Mouse (Mus musculus) embryonic stem cell, embryonic (primary cell): ENCODE measurements at regions not wholly inside any gene's neighbourhood (a gene's known extent, or its start where the extent isn't known, plus 50 kb on each side); places are given as distances from the start of the nearest gene placed in this dataset.

Experiments used
- CTCF ChIA-PET, 4 experiments: fragments of 300-600 bp in 2 of 4; fragments of 350-600 bp in 2 of 4; sonication (Branson Sonifier 250); formaldehyde crosslinking; loops; one replicate each; lab custom pipeline; 2022; ENCODE audit warnings: inconsistent platforms in 2 of 4; lab: Charles Lee
- POLR2A ChIA-PET, 4 experiments: fragments of 300-600 bp in 2 of 4; fragments of 350-600 bp in 2 of 4; sonication (Branson Sonifier 250); formaldehyde crosslinking; loops; one replicate each; lab custom pipeline; 2022; ENCODE audit warnings: antibody characterized with exemption in 4 of 4, inconsistent platforms in 1 of 4; lab: Charles Lee

DNA sequence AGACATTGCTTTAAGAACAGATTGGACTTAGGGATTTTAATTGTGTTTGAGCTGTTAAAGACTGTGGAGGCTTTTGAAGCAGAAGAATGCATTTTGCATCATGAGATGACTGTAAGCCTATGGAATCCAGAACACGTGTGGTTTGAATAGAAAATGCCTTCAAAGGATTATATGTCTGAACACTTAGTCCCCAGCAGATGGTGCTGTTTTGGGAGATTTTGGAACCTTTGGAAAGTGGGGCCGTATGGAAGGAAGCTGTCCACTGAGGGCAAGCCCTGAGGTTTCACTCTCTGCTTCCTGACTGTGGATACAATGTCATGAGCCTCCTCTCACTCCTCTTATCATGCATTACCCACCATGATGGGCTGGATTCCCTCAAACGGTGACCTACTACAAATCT lies 168.4 kb upstream of the Irx4 start:
- POLR2A ChIA-PET: interaction anchor here in 1 of 4 experiments (1.0 kb wide), 1 partner anchor 14 kb away, joined by 3 read pairs; no protein-coding TSS in a partner anchor
- CTCF ChIA-PET: interaction anchor here (0.5 to 2.5 kb wide), 8 partner anchors 11 to 219 kb away, joined by 3 to 11 read pairs (median 4); no protein-coding TSS in a partner anchor

DNA sequence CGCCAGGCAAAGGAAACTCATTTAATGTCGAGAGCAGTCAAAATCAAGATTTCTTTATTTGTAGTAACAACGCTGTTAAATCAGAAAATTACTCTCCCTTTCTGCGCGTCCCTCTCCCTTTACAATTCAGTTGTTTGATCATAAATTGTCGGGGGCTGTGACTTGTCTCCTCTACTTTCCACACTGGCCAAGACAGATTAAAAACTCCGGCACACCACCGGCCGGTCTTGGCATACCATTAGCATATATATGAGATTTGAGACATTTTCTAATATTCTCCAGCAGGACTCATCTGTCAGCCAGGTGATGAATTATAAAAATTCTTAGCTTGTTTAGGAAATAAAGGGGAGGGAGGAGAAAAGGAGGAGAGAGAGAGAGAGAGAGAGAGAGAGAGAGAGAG lies 162.8 kb upstream of the Irx4 start:
- ChIA-PET POLR2A (interaction anchor here in 1 of 4 experiments (0.6 kb wide), 1 partner anchor 209 kb away, joined by 3 read pairs; no protein-coding TSS in a partner anchor), CTCF (no interaction called here)

DNA sequence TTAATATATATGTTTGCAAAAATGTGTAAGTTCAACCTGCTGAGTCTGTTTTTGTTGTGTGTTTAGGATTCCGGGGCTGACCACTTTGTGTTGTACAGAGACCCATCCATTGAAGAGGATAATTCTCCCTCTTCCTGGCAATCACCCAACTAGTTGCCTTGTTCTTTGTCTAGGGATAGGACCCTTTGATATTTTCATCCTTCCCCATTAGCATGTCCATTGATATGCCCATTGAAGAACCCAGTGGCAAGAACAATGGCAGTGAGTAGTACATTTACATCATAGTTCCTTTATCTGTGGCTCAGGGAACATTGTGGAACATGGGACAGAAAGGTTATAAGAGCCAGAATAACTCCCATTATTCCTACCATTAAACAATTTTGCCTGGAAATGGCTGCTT lies 160.9 kb upstream of the Irx4 start:
- CTCF ChIA-PET: no interaction called here
- POLR2A ChIA-PET: no interaction called here

DNA sequence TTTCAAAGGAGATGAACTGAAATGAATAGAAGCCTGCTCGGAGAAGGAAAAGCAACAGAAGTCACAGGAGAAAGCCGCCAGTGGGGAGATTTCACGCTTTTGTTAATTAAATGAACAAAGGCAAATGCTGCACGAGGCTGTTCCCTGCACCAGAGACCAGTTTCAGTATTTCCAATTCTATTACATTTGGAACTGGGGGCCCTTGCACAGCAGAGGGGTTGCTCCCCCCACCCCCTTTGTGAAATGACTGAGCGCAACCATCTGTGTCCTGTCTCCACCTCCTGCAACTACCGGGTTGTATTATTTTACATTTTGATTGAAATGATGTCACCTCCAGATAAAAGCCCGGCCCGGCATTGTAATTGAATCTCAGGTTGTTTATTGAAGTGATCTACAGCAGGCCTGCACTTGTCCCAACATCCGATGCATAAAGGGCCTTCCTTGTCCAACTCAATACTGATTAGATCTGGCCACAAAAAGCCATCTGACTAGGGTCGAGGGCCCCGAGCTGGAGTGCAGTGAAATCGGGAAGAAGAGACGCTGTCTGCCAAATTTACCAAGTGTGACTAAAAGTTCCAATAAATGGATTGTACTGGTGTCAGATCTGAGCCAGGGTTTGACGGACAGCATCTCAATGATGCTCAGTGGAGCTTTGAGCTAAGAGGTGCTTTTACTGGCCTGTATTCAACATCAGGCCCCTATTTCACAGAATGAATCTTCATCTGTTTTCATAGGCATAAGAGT lies 152.9 kb upstream of the Irx4 start:
- POLR2A ChIA-PET: interaction anchor here in 1 of 4 experiments (0.5 kb wide), 1 partner anchor 808 kb away, joined by 3 read pairs; no protein-coding TSS in a partner anchor
- CTCF ChIA-PET: no interaction called here

DNA sequence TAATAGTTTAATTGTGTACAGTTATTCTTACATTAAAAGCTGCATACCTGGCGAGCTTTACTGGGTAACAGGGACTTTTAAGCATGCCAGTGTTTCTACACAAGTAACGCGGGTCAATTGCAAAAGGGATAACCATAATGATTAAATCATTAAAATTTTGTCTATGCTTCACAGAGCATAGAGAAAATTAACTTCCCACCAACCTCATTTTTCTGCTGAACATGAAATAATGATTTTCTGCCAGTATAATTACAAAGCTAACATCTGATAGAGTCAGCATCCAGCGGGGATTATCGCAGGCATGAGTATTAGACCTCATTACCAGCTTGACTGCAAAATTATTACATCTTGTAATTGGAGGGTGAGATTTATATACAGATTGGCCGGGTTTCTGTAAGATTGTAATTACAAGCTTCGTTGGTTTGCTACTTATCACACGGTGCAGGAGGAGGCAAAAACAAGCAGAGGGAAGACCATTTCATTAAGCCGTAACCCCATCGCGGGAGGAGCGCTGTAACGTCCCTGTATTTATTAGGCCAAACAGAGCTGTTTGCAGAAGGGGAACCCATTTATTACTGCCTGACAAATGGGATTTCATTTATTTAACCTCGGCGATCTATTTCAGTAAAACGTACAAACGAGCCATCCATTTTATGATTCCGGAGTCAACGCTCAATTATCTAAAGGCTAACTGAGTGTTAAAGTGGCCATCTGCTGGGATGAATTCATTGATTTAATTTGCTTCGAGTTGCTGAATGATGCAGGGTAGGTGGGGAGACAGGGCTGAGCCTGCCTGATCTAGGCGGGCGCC lies 143.3 kb upstream of the Irx4 start:
- ChIA-PET POLR2A (no interaction called here), CTCF (interaction anchor here in 1 of 4 experiments (0.6 kb wide), 1 partner anchor 385 kb away, joined by 3 read pairs; no protein-coding TSS in a partner anchor)

DNA sequence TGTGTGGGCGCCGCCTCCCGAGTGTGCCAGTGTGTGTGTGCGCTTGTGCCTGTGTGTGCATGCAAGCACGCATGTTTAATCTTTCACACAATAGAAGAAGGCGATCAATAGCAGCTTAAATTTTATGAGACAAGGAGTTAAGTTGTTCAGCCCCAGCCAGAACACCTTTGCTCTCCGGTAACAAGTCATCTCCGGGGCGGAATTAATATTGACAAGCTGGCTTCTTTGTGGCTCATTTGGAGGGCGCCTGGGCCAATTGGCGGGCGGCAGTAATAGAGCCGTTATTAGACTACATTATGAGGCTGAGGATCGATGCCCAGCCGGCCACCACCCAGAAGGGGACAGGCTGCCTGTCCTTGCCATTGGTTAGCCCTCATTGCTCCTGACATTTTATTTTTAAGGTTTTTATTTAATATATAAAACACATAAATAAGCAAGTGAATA lies 142.6 kb upstream of the Irx4 start:
- ChIA-PET POLR2A (no interaction called here), CTCF (interaction anchor here in 2 of 4 experiments (0.6 to 1.2 kb wide), 4 partner anchors 42 to 385 kb away, joined by 3 to 6 read pairs (median 3); no protein-coding TSS in a partner anchor)

DNA sequence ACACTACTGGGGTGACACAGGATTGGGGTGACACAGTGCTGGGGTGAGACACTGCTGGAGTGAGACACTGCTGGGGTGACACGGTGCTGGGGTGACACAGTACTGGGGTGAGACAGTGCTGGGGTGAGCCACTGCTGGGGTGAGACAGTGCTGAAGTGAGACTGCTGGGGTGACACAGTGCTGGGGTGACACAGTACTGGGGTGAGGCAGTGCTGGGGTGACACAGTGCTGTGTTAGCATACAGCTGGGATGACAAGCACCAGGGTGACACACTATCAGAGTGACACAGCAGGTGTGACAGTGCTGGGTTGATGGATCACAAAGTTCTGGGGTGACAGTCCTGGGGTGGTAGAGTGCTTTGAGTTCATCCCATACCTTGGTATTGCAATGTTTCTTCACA lies 137.3 kb upstream of the Irx4 start:
- POLR2A ChIA-PET: no interaction called here
- CTCF ChIA-PET: no interaction called here

DNA sequence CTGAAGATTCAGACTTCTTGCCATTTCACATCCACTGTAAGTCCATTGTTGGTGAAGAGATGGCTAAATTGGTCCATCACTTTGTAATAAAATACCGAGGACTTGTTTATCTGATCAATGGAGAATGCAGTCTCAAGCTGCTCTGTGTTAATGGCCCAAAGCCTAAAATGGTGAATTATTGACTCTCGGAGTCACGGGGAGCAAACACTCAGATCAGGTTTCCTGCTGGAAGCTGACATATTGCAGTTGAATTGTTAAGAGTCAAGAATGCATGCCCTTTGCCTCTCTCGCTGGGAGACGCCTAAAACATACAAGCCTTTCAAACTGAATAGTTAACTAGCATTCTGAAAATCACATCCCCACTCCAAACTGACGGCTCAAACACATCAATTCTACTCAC lies 129.0 kb upstream of the Irx4 start:
- POLR2A ChIA-PET: no interaction called here
- CTCF ChIA-PET: interaction anchor here in 2 of 4 experiments (1.1 to 1.7 kb wide), 2 partner anchors 28 to 29 kb away, joined by 3 to 5 read pairs; no protein-coding TSS in a partner anchor

DNA sequence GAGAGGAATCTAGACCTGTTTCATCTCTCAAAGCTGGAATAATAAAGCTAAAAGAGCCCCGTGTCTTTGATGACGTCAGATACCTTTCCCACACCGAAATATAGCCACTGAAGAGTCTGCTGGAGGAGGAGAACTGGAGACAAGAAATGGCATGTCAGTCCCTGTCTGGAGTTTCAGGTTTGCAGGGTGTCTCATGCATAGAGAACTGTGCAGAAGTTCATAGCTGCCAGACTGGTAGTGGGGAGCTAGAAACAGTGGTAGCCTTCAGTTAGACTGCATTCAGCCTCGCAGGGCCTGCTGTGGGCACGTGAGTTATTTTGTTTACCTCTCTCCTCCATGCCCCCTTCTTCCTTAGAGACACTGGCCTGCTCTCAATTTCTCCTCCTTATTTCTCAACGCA lies 127.5 kb upstream of the Irx4 start:
- POLR2A ChIA-PET: interaction anchor here in 1 of 4 experiments (0.6 kb wide), 1 partner anchor 26 kb away, joined by 3 read pairs; no protein-coding TSS in a partner anchor
- CTCF ChIA-PET: interaction anchor here in 1 of 4 experiments (1.1 kb wide), 1 partner anchor 27 kb away, joined by 4 read pairs; no protein-coding TSS in a partner anchor

DNA sequence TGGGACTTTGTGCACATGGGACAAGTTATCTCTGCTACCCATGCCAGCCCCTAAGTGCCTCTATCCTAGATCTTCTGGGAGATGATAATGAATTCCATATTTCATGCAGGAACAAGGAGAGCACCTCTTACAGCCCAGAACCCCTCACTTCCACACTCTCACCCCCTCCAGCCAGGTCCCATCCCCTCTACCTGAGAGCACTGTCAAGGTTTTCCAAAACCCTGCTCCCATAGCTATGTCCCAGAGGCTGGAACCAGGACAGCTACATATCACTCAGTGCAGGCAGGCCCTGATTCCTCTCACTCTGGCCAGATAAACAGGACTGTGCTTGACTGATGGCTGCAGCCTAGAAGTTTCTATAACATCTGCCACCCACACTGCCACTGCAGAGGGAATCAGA lies 125.3 kb upstream of the Irx4 start:
- POLR2A ChIA-PET: no interaction called here
- CTCF ChIA-PET: no interaction called here

DNA sequence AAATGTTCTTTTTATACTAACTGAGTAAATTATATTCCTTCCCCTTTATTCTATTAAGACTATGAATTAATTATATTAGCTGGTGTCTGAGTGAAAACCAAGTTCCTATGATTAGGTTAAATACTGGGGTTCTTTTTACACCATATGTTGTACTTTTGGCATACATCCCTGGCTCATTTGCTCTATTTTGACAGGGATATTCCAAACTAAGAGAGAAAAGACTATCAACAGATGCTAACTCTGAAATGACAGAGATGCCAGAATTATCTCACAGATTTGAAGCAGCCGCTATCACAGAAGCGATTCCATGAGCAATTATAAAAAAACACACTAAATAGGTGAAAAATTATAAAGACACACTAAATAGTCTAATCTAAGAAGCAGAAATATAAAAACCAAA lies 119.0 kb upstream of the Irx4 start:
- ChIA-PET POLR2A (no interaction called here), CTCF (no interaction called here)

DNA sequence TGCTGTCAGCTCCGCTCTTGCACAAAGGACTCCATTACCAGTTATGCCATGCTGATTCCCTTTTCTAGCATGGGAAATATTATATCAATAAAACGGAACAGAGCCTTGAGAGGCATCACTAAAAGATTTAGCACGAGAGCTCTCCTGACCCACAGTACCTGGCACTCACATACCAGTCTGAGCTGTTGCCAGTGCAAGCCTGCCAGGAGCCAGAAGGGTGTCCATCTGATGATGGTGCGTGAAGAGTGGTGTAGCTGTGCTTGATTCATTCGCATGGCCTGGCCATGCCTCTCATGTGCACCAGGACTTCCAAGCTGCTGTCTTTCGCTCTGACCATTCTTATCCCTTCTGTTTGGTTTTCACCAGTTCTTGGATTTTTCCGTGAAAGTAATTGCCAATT lies 102.3 kb upstream of the Irx4 start:
- ChIA-PET POLR2A (no interaction called here), CTCF (interaction anchor here in 1 of 4 experiments (0.6 to 0.9 kb wide), 2 partner anchors 14 to 130 kb away, joined by 3 to 4 read pairs; no protein-coding TSS in a partner anchor)

DNA sequence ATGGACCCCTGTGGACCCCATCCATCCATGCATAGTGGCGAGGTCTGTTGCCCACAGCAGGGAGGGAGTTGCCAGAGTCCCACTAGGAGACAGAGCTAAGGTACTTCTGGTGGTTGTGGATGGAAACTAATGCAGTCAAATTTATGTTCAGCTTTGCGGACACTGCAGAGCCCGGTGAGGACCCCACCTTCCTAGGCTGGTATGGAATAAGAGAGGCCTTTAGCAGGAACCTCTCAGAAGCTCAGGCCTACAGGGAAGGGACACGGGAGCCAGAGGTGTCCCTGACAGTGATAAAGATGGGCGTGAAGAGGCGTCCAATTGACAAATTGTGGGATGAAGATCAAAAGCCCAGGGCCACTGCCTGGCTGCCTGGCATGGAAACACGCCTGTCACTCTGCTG lies 100.8 kb upstream of the Irx4 start:
- POLR2A ChIA-PET: interaction anchor here in 2 of 4 experiments (0.7 to 2.0 kb wide), 7 partner anchors 14 to 172 kb away, joined by 3 to 7 read pairs (median 4); no protein-coding TSS in a partner anchor
- CTCF ChIA-PET: interaction anchor here (0.7 to 2.8 kb wide), 40 partner anchors 8 to 601 kb away, joined by 3 to 28 read pairs (median 5); no protein-coding TSS in a partner anchor

DNA sequence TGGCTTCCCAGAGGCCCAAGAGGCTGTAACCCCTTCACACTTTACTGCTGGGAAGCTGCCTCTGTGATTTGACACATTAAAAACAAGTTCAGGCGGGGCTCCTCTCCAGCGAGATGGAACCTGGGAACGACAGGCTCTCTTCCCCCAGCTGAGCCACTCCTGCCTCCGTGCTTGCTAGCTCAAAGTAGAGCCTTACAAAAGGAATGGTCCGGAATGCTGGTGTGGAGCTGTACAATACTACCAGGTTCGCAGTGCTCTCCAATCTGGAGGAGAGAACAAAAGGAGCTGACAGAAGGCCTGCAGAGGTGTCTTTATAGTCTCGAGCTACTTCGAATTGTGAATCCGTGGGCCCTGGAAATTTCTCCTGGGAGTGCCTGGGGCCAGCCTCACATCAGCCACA lies 100.4 kb upstream of the Irx4 start:
- ChIA-PET CTCF (interaction anchor here (0.6 to 2.8 kb wide), 52 partner anchors 8 to 551 kb away, joined by 3 to 28 read pairs (median 4); no protein-coding TSS in a partner anchor), POLR2A (interaction anchor here in 2 of 4 experiments (0.6 to 2.0 kb wide), 9 partner anchors 14 to 486 kb away, joined by 3 to 7 read pairs (median 4); no protein-coding TSS in a partner anchor)

DNA sequence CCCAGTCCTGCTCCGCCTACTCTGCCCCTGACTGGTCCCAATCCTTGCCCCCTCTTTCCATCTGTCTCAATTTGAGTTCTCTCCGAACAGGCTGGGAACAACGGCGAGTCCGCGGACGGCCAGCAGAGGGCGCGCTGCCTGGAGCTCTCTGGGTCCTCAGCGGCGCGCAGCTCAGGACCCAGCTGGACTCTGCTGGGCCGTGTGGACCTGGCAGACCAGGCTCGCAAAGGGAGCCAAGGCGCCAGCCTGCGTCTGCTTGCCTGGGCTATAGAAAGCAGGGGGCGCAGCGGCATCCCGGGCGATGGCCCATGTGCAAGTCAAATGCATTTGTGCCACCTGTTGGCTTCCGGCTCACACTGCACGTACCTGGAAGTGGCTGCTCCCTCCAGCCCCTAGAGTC lies 100.0 kb upstream of the Irx4 start:
- CTCF ChIA-PET: interaction anchor here (0.6 to 2.8 kb wide), 63 partner anchors 9 to 1480 kb away, joined by 3 to 28 read pairs (median 4); no protein-coding TSS in a partner anchor
- POLR2A ChIA-PET: interaction anchor here in 2 of 4 experiments (0.6 to 2.0 kb wide), 6 partner anchors 13 to 486 kb away, joined by 3 to 7 read pairs (median 4); no protein-coding TSS in a partner anchor

DNA sequence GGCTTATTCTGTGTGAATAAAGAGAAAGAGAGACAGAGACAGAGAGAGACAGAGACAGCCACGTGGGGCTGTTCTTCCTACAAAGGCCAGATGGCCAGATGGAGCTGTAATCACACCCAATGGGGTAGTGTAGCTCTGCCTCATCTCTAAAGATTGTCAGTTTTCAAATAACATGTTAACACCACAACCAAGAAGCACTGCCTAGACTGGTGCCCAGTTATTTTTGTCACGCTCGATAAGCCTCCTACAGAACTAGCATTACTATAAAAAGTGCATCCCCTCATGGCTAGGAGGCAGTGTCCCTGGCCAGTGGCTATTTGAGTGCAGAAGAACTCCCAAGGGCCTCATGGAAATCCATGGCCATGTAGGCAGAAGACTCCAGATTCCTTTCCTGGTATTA lies 90.0 kb upstream of the Irx4 start:
- CTCF ChIA-PET: interaction anchor here in 1 of 4 experiments (1.4 kb wide), 1 partner anchor 10 kb away, joined by 7 read pairs; no protein-coding TSS in a partner anchor
- POLR2A ChIA-PET: no interaction called here

DNA sequence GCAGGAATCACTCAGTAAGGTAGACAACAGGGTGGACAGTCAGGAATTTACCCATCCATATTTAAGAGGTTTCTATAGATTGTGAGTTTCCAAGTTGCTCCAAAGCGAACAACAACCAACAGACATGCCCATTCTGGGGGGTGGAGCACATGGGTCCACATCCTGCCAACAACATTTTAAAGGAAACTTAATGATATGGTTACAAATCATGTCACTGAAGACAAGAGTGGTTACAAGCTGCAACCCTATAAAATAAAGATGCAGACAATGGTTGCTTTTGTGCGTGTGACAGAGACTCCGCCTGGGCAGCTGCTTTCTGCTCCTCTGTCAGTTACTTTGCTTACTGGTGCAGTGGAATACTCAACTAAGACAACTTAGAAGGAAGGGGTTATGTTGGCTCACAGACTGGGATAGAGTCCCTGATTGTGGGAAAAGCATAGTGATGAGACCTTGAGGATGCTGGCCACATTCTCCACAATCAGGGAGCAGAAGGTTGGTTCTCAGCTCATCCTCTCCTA lies 52.3 kb upstream of the Irx4 start:
- CTCF ChIA-PET: no interaction called here
- POLR2A ChIA-PET: interaction anchor here in 1 of 4 experiments (0.9 kb wide), 1 partner anchor 36 kb away, joined by 3 read pairs; no protein-coding TSS in a partner anchor
